Mouse (Mus musculus) central nervous system, embryonic 18 days (tissue): Measurements from ENCODE around the gene Olfr448. TPM values are rescaled to one million over a fixed set of nuclear protein-coding genes. Genes with fewer than 3 reads are reported as not detected.

Source experiments
- polyA plus RNA-seq: library from polyadenylated mRNA; depleted of rRNA; stranded (reverse); fragments of >200 nt; gene quantifications from 2 replicates; pipeline ENCODE4 v1.2.3, GENCODE M21; 2012; rRNA removed

Gene Olfr448
- polyA plus RNA-seq = not detected in 2 replicates

DNA sequence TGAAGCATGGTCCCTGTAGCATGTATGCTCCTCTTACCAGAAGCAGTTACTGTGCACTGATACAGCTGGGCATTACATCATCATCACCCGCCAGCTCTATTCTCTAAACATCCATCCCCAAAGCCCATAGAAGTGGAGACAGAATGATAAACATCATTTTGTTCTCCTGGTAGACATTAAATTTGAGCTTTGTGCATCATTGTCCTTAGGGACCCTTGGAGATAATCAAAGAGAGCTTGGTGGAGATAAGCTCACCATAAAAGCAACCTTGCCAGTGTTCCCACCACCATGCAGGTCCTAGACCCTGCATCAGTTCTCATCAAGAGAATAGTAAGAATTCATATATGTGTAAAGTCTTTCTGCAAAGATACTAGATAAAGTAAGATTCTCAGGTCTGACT, at the start of gene Olfr448:
TSS of gene Olfr448 (plus strand) at position 301 of the 400 bp plus-strand sequence.

GRCm38 (mm10) chr6:42908578-42908977, 18.3 kb downstream of the Olfr448 start, which contains the start of gene Olfr447:
Olfr447 (plus strand) TSS chr6:42908878.

GRCm38 (mm10) chr6:42921077-42921476, 30.8 kb downstream of the Olfr448 start, which contains the start of gene Olfr446:
Olfr446 (plus strand) TSS chr6:42921377.

Other genes with a start within 250 kb of the Olfr448 start
- gene Tcaf2, start 245.2 kb upstream of the Olfr448 start, polyA plus RNA-seq = 1.1 and 1.4 TPM in 2 replicates
- 153 TPM in 2 replicates for gene Tcaf1, start 180.4 kb upstream of the Olfr448 start, polyA plus RNA-seq
- not detected in 2 replicates for gene Olfr453, start 151.1 kb upstream of the Olfr448 start, polyA plus RNA-seq
- gene Olfr38, start 134.0 kb upstream of the Olfr448 start, polyA plus RNA-seq = not detected in 2 replicates
- gene Olfr452, start 105.3 kb upstream of the Olfr448 start, polyA plus RNA-seq = not detected in 2 replicates
- not detected in 2 replicates for gene Olfr450, start 78.5 kb upstream of the Olfr448 start, polyA plus RNA-seq
- not detected in 2 replicates for gene Olfr449, start 56.1 kb upstream of the Olfr448 start, polyA plus RNA-seq
- gene Olfr447, start 18.4 kb downstream of the Olfr448 start, polyA plus RNA-seq = not detected in 2 replicates
- gene Olfr446, start 30.9 kb downstream of the Olfr448 start, polyA plus RNA-seq = not detected in 2 replicates
- not detected in 2 replicates for gene Olfr444, start 58.6 kb downstream of the Olfr448 start, polyA plus RNA-seq
- 0.03 TPM in 1 of 2 replicates, not detected in the other for gene Olfr441, start 215.9 kb downstream of the Olfr448 start, polyA plus RNA-seq